9 mouse cellular contexts compared by ENCODE assay signal in the genomic region with DNA sequence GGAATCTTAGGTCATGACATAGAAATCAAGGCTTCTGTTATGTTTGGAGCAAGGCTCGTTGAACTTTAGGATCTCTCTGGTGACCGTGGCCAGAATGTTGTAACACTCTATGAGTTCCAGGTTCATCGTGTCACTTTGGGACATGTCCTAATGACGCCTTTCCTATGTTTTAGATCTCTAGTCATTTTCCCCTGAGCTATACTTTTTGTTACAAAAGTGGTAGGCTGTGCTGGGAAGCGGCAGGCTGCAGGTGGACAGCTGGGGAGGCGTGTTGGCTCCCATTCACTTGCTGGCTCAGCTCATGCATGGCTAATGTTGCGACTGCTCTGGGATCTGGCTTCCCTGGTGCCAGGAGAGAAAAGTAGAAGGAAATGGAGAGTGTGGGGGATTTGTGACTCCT. TPM values are rescaled to one million over a fixed set of nuclear protein-coding genes. Genes with fewer than 3 reads are reported as not detected.
A peak's percentile ranks its signal among the peaks of the same experiment; 100 is the strongest.
DNase-seq lines count a peak whose midpoint lies in the region; ATAC-seq lines count a peak whose summit lies in the region.
"Had no signal": no experiment of that assay in that cellular context is flagged by ENCODE, and none has a peak within 500 bp of the region (broad histone marks: within the 10 kb centered on the region; RNA-seq: fewer than 3 reads in every experiment).

No protein-coding gene starts in this region.

- H3K4me3 ChIP-seq in forebrain, embryonic 13.5 days, result no peak overlapping the region
- no peak overlapping the region for H3K4me3 ChIP-seq in forebrain, embryonic 11.5 days (ENCODE audit: low read depth, low read length)

- H3K9me3 ChIP-seq in forebrain, embryonic 13.5 days (replicated peaks), result no peaks in the 10 kb centered on the region
- no peaks in the 10 kb centered on the region for H3K9me3 ChIP-seq in forebrain, embryonic 11.5 days (ENCODE audit: control insufficient read depth, low read length)

- H3K4me2 ChIP-seq in forebrain, embryonic 13.5 days, result no peak overlapping the region
- H3K4me2 ChIP-seq in forebrain, embryonic 11.5 days (ENCODE audit: low read depth, low read length, severe bottlenecking), result no peak overlapping the region

- no peak overlapping the region for H3K27ac ChIP-seq in forebrain, embryonic 13.5 days
- H3K27ac ChIP-seq in forebrain, embryonic 11.5 days (ENCODE audit: low read depth, low read length), result no peak overlapping the region

- no peak overlapping the region for H3K9ac ChIP-seq in forebrain, embryonic 13.5 days
- no peak overlapping the region for H3K9ac ChIP-seq in forebrain, embryonic 11.5 days (ENCODE audit: low read length)

- no peak for DNase-seq in forebrain, embryonic 11.5 days (ENCODE audit: low spot score)
- DNase-seq in cerebellum, postnatal 25 days, result peak; percentile 67 to 77
- DNase-seq in kidney, postnatal 25 days, result peak; percentile 44 to 70
- peak; percentile 19 for DNase-seq in retina, postnatal 1 day
- DNase-seq in embryo, embryonic 10 days (ENCODE audit: low spot score), result no peak
- no peak for DNase-seq in adrenal gland, postnatal 25 days
- no peak for DNase-seq in neural tube, embryonic 10.5 days (ENCODE audit: extremely low spot score, low spot score)
- DNase-seq: B cell, adult 2 months had no signal

- no peaks in the 10 kb centered on the region for H3K36me3 ChIP-seq in forebrain, embryonic 13.5 days (ENCODE audit: poor library complexity, severe bottlenecking)
- no peaks in the 10 kb centered on the region for H3K36me3 ChIP-seq in forebrain, embryonic 11.5 days (ENCODE audit: control insufficient read depth, insufficient read depth, low read length)

- WGBS in forebrain, embryonic 13.5 days, result 46% methylated on average over 7 of the region's 7 CpGs
- WGBS in forebrain, embryonic 11.5 days, result 51% methylated on average over 7 of the region's 7 CpGs

- ATAC-seq in forebrain, embryonic 13.5 days, result peak; percentile 75
- ATAC-seq in forebrain, embryonic 11.5 days (replicated peaks; ENCODE audit: low FRiP score), result no peak

- no peaks in the 10 kb centered on the region for H3K27me3 ChIP-seq in forebrain, embryonic 13.5 days
- H3K27me3 ChIP-seq in forebrain, embryonic 11.5 days (ENCODE audit: control insufficient read depth, insufficient read depth, low read length), result no peaks in the 10 kb centered on the region

- H3K4me1 ChIP-seq in forebrain, embryonic 13.5 days, result peaks cover 15% of the 10 kb centered on the region; the same call in 1 of the 2 replicates
- peaks cover 5% of the 10 kb centered on the region; the same call in 1 of the 2 replicates for H3K4me1 ChIP-seq in forebrain, embryonic 11.5 days (replicated peaks; ENCODE audit: control insufficient read depth, insufficient read depth, low read length)

RNA-seq across cellular contexts. Expression of gene Stim2, which starts 5.7 kb away (rescaled TPM):
- 18.5 and 19.5 TPM in 2 replicates for polyA plus RNA-seq in forebrain, embryonic 13.5 days (2015; fragmentation: Nextera tagmentation; extraction: Ambion mirVana)
- 21.1 and 25.4 TPM in 2 replicates for polyA plus RNA-seq in forebrain, embryonic 11.5 days (2014; fragmentation: Nextera tagmentation; extraction: Ambion mirVana)
- 26.3 and 31.5 TPM in 2 replicates for total RNA-seq in adrenal gland, postnatal 25 days (2021)

Comparison
In these comparisons a context has a peak if more than half of its experiments do, and no peak if none do; other contexts are left out.
1. DNase-seq: peak in cerebellum, postnatal 25 days (2 of 2), kidney, postnatal 25 days (2 of 2) and retina, postnatal 1 day (single experiment); none in forebrain, embryonic 11.5 days (single experiment), embryo, embryonic 10 days (single experiment), adrenal gland, postnatal 25 days (single experiment) and neural tube, embryonic 10.5 days (single experiment).